Mouse (Mus musculus) gastrocnemius, postnatal 36 days (tissue): ENCODE results near the gene Gm12185. TPM values are rescaled to one million over a fixed set of nuclear protein-coding genes. Genes with fewer than 3 reads are reported as not detected.
"Not testable (repeated sequence)": the region's sequence is repeated elsewhere in the genome, so short reads cannot be mapped to it uniquely, and the experiment has no call there.

Experiments
- DNase-seq, 2 experiments: peaks; one replicate each; pipeline ENCODE4 v3.0.0; 2022
- intact Hi-C: fragments of 180-260 bp; cut with DNase I; formaldehyde crosslinking; loops from one replicate; pipeline ENCODE4 v1.15.1; 2025
- total RNA-seq, 2 experiments: library from RNA; stranded (reverse); gene quantifications; 2 replicates each; pipeline ENCODE4 v1.2.3; 2021

Gene Gm12185
- total RNA-seq, 2 experiments from 2014 or later: 0.26 to 0.27 TPM

DNA sequence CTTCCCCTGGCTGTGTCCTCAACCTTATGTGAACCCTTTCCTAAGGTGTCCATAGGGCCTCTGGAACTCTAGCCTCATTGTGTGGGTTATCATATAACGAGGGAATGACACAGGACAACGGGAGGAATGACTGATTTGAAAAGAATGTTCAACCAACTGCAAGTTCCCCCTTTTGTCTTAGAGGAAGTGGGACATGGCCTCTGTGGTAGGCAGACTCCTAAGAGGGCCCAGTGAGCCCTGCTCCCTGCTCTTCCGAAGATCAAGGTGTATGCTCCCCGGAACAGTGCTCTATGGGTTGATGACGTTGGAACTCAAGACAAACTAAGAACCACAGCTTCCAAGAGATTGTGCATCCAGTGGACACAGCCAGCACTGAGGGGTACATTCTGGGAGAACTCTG is 68.2 kb downstream of the Gm12185 start:
- intact Hi-C loops: not testable (repeated sequence)

GRCm38 (mm10) chr11:48918380-48918779 is 73.6 kb downstream of the Gm12185 start:
- DNase-seq: no peak
- intact Hi-C loops: no loop called here

More for the DNA sequence above, 68.2 kb downstream of the Gm12185 start:
- DNase-seq: not testable (repeated sequence)

DNA sequence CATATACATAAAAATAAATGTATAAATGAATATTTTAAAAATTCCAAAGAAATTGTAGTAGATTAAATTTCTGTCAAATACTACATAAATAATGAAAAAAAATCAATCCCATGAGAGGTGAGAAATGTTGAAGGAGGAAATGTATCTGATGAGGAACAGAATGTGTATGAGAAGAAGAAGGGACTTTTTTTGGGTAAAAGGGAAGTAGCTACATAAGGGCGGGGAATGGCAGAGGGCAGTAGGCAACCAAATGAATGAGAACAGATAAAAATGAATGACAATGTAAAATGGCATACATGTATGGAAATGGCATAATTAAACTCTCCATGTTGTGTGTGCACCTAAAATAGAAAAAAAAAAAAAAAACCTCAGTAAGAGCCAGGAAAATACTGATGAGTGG is 78.4 kb downstream of the Gm12185 start:
- intact Hi-C loops: no loop called here
- no peak for DNase-seq

GRCm38 (mm10) chr11:48908459-48908858 is 83.6 kb downstream of the Gm12185 start:
- DNase-seq: no peak
- intact Hi-C loops: no loop called here

GRCm38 (mm10) chr11:48902021-48902420 is 90.0 kb downstream of the Gm12185 start, which contains the start of gene Gm5431:
Gm5431 (minus strand) TSS chr11:48902214.
- DNase-seq: no peak
- intact Hi-C loops: no loop called here

DNA sequence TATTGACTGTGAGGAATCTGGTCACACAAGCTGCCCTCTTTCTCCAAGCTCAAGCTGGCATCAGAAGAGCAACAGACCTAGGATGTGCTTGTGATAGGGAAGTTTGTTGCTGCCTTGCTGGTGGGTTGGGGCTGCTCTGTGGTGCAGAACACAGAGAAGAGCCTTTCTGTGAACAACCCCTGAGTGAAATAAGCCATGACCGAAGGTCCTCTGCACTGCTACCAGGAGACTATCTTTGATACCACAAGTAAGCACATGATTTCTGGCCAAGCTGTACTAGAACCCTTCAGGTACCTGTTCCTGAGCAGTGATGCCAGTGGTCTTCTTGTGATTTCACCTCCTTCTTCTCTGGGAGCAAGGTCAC is 90.5 kb downstream of the Gm12185 start:
- DNase-seq, intact Hi-C loops: not testable (repeated sequence)

DNA sequence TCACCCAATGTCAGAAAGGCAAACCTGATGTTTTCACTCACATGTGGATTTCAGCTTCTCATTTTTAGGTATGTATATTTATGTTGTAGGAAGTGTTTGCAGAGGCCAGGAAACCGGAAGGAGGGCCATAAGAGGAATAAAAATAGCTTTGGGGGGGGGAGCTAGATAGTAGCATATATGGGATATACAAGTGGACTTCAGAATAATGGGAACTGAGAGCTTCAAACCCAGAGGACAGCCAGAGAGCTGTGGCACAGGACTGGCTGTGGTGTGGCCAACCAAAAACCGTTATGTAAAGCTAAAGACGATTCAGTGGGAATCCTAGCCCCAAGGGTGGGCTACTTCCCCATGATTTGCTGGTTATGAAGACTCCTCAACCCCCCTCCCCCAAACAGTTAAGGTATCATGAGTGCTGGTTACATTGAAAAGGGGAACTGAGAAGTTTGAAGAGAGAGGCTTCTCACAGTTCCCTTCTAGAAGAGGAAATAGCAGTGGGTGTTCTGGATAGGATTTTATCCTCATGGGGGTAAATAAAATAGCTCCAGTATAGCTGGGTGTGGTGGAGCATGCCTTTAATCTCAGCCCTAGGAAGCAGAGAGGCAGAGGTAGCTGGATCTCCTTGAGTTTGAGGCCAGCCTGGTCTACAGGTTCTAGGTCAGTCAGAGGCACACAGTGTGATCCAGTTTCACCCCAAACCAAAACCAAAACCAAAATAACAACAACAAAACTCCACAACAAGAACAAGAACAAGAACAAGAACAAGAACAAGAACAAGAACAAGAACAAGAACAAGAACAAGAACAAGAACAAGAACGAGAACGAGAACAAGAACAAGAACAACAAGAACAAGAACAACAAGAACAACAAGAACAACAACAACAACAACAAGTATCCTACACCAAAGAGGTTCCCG is 91.1 kb downstream of the Gm12185 start:
- intact Hi-C loops: not testable (repeated sequence)

GRCm38 (mm10) chr11:48898812-48899431 is 93.1 kb downstream of the Gm12185 start:
- intact Hi-C loops: no loop called here
- no peak for DNase-seq

More for the DNA sequence above, 91.1 kb downstream of the Gm12185 start:
- not testable (repeated sequence) for DNase-seq

- no peak for DNase-seq
- intact Hi-C loops: loop anchor here (10.0 kb wide), 2 partner anchors 328 to 378 kb away; partner anchors contain the start of gene Zfp62
Measured at GRCm38 (mm10) chr11:48876680-48877079, 115.3 kb downstream of the Gm12185 start.

- intact Hi-C loops: loop anchor here (1.0 to 10.0 kb wide), 3 partner anchors 228 to 379 kb away; partner anchors contain the start of gene Zfp62
- not testable (repeated sequence) for DNase-seq
Measured at GRCm38 (mm10) chr11:48875343-48875837, 116.6 kb downstream of the Gm12185 start.

DNA sequence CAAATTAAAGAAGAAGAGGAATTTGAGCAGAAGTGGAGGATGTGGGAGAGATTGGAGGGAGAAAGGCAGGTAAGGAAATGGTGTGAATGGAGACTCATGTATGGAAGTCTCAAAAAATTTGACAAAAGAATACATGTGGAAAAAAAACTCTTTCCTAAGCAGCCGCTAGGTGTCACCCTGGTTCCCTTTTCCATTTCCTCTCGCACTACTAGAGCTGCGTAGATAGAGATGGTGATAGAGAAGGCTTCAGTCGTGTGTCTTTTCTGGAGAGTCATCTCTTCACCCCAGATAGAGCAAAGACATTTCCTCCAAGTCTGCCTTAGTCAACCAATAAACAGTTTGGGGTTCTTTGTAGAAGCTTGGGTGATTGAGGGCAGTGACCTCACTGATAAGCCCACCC is 117.6 kb downstream of the Gm12185 start:
- no peak for DNase-seq
- intact Hi-C loops: loop anchor here (10.0 kb wide), 2 partner anchors 330 to 380 kb away; partner anchors contain the start of gene Zfp62

- intact Hi-C loops: loop anchor here (10.0 kb wide), 2 partner anchors 331 to 381 kb away; partner anchors contain the start of gene Zfp62
- DNase-seq: no peak
Measured at GRCm38 (mm10) chr11:48873591-48874290, 118.3 kb downstream of the Gm12185 start.

DNA sequence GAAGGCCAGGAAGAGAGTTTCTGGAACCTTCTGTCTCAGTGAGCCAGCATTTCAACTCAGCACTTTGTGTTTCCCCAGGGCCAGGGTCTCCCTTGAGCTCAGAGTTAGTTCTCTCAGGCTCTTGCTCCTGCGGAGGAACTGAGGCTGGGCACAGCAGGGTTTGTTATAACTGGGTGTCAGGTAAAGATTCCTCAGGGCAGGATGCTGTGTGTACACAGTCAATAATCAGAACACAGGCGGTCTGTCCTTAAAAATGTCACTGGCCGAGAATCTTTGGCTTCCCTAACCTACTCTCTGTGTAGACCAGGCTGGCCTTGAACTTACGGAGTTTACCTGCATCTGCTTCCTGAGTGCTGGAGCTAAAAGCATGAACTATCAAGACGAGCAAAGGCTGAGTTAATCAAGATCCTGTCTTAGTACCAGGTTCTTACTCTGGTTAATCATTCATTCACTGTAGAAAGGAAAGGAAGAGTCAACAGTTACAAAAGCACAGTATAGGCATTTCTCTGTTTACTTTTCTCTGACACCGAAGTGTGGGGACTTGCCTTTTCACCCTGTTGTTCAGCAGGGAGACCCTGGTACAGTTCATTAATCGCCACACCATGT is 119.2 kb downstream of the Gm12185 start:
- no peak for DNase-seq
- intact Hi-C loops: loop anchor here (10.0 kb wide), 2 partner anchors 332 to 382 kb away; partner anchors contain the start of gene Zfp62

- DNase-seq: peak; percentile 49 to 57
- intact Hi-C loops: loop anchor here (10.0 kb wide), 2 partner anchors 333 to 383 kb away; partner anchors contain the start of gene Zfp62
Measured at GRCm38 (mm10) chr11:48871817-48872541, 120.0 kb downstream of the Gm12185 start.

GRCm38 (mm10) chr11:48871201-48871772 is 120.7 kb downstream of the Gm12185 start, which contains the start of gene Irgm1:
Irgm1 (minus strand) TSS chr11:48871683.
- DNase-seq: peak; percentile 49 to 65
- intact Hi-C loops: loop anchor here (10.0 kb wide), 2 partner anchors 334 to 384 kb away; partner anchors contain the start of gene Zfp62

- no peak for DNase-seq
- intact Hi-C loops: loop anchor here (10.0 kb wide), 2 partner anchors 334 to 384 kb away; partner anchors contain the start of gene Zfp62
Measured at GRCm38 (mm10) chr11:48870781-48871180, 121.2 kb downstream of the Gm12185 start.

GRCm38 (mm10) chr11:48869380-48870110 is 122.5 kb downstream of the Gm12185 start:
- intact Hi-C loops: loop anchor here (10.0 kb wide), 2 partner anchors 335 to 385 kb away; partner anchors contain the start of gene Zfp62
- no peak for DNase-seq

DNA sequence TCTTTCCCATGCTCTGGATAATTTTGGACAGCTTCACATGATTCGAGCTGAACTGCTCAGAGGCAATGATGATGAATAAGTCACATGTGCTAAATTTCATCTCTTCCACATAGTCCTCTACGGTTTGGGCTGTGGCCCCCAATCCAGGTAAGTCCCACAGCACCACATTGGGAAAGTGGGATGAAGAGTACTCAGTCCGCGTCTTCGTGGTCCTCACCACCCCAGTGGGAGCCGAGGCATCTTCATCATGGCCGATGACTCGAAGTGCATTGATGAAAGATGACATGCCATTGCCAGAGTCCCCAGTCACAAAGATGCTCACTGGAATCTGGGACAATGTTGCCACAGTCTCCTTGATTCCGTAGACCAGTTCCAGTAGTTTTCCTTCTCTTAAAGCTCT is 125.5 kb downstream of the Gm12185 start:
- DNase-seq: no peak
- intact Hi-C loops: no loop called here
